Mouse (Mus musculus) cerebellum, postnatal 25 days (tissue): ENCODE measurements around the gene Ogt.
A peak's percentile ranks its signal among the peaks of the same experiment; 100 is the strongest.

ENCODE experiments used
- DNase-seq, 2 experiments: peaks; one replicate each; pipeline ENCODE4 v3.0.0; 2021; ENCODE audit warnings: mixed read lengths in 2 of 2

The Ogt gene

DNA sequence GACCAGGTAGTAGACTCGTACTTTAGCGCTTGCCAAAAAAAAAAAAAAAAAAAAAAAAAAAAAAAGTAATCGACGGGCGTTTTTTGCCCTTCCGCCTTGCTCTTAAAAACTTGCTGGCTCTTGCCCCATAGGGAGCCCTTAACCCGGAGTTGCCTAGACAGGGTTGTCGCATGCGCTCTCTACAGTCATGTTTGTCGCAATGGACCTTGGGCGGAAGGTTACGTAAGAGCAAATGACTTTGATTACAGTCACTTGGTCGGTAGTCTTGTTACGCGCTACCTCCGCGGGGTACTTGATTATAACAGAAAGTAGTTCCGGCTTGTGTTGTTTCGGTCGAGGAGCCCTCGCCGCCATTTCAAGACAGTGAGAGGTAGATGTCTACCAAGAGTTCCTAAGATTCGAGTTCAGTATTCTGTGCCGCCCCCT lies at the start of gene Ogt:
Gene Ogt, plus strand, starts transcription at position 320 of the 426 bp plus-strand sequence.
- DNase-seq = peak; percentile 90 to 91

DNA sequence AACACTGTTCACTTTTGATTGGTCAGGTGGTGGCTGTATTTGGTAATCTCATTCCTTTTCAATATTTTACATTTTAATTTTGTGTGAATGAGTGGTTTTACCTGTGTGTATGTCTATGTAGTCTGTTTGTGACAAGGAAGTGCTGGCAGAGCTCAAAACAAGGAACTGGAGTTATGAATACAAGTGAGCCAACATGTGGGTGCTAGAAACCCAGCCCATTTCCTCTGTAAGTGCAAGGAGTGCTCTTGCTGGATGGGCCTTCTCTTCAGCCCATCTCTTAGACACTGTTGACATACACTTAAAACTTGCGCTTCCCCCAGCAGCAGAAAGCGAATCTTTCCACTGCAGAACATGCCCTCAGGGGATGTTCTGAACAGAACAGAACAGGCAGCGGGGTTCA lies 23.7 kb upstream of the Ogt start:
- DNase-seq = no peak

GRCm38 (mm10) chrX:101617889-101618288 lies 22.0 kb upstream of the Ogt start:
- DNase-seq = no peak

- no peak for DNase-seq
Measured at GRCm38 (mm10) chrX:101620317-101620716, 19.5 kb upstream of the Ogt start.

DNA sequence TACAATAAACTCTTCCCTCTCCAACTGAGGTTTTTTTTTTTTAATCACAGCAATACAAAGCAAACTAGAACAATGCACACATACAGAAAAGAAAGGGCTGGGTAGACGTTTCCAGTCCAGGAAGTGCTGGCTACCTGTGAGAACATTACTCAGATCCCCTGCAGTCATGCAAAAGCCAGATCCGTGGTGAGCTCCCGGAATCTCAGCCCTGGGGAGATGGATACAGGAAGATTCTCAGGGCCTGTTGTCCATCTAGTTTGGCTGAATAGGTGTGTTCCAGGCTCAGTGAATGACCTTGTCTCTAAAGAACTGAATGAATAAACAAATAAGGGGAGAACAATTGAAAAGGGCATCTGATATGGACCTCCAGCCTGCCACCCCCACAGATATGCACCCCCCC lies 17.3 kb upstream of the Ogt start:
- DNase-seq = no peak

- DNase-seq = no peak
Measured at GRCm38 (mm10) chrX:101636821-101637525, 2.9 kb upstream of the Ogt start.

DNA sequence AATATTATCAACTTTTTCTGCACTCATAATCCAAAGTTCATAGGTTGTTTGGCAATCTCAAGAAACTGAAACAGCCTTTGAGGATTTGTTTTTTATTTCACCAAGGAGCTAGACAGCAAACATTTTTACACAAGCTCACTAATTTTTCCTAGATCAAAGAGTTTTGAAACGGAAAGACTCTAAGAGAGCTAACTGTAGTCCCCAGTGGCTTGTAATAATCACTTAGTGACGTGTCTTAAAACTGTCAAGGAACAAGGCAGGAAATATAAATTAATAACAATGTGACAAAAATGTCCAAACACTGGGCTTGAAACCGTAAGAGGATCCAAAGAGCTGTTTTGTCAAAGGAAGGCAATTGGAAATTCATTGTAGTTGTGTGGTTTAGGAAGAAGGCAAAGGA lies 1.0 kb upstream of the Ogt start:
- no peak for DNase-seq

DNA sequence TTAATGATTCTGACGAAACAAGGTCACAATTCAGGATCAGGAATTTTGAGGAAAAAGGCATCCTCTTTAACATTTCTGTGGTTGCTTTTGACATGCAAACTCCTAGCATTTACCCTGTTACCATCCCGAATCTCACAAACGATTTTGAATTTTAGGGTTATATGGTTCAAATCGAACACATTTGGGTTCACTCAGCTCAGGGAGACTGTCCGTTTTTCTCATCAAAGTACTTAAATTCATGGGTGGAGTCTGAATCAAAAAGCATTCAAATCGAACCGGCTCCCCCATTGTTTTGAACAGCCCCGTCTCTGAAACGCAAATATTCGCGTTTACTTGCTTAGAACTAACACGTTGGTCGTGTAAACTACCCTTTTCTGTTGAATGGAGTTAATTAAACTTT lies 554 bp upstream of the Ogt start:
- DNase-seq = no peak

- peak; percentile 53 to 56 for DNase-seq
Measured at GRCm38 (mm10) chrX:101640194-101641160, 617 bp downstream of the Ogt start.

- no peak for DNase-seq
Measured at GRCm38 (mm10) chrX:101641161-101641530, 1.3 kb downstream of the Ogt start.

DNA sequence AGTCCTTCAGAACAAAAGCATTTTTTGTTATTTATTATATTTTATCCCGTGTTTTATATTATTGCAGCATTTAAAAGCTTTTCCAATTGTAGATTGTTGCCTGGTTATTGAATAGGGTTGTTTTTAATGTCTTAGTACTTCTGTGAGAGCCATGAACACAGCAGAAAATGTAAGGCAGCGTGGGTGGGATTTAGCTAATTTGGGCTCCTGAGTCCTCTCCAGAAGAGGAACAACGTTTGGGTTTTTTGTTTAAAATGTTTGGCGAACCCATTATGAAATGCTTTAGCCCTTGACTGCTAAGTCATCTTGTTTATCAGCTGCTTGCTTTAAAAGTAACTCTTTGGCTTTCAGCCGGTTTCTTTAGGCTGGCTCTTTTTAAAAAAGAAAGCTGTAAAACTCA lies 2.2 kb downstream of the Ogt start:
- DNase-seq = no peak

- DNase-seq = no peak
Measured at GRCm38 (mm10) chrX:101645286-101645685, 5.4 kb downstream of the Ogt start.

- DNase-seq = no peak
Measured at GRCm38 (mm10) chrX:101646621-101647020, 6.8 kb downstream of the Ogt start.

GRCm38 (mm10) chrX:101695686-101696085 lies 55.8 kb downstream of the Ogt start:
- DNase-seq = no peak

GRCm38 (mm10) chrX:101697537-101697936 lies 57.7 kb downstream of the Ogt start:
- DNase-seq = no peak

GRCm38 (mm10) chrX:101698232-101698631 lies 58.4 kb downstream of the Ogt start:
- no peak for DNase-seq

- DNase-seq = no peak
Measured at GRCm38 (mm10) chrX:101705111-101705510, 65.3 kb downstream of the Ogt start.

GRCm38 (mm10) chrX:101720401-101720800 lies 80.5 kb downstream of the Ogt start:
- no peak for DNase-seq

GRCm38 (mm10) chrX:101730010-101730409 lies 90.2 kb downstream of the Ogt start:
- no peak for DNase-seq

DNA sequence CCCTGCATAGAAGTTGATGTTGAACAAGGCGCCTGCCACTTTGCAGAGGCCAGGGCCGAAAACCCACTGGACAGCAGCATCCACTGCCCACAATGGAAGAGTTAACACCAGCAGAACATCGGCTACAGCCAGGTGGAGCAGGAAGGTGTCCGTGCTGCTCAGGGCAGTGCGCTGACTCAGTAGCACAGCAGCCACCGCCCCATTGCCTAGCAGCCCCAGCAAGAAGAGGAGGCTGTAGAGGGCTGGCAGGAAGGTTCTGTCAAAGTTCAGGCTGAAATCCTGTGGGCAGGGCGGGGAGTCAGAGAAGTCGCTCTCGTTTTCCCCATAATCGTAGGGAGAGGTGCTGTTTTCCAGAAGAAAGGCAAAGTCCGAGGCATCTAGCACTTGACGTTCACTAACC lies 92.8 kb downstream of the Ogt start:
- no peak for DNase-seq

- DNase-seq = no peak
Measured at GRCm38 (mm10) chrX:101733288-101733687, 93.4 kb downstream of the Ogt start.

DNA sequence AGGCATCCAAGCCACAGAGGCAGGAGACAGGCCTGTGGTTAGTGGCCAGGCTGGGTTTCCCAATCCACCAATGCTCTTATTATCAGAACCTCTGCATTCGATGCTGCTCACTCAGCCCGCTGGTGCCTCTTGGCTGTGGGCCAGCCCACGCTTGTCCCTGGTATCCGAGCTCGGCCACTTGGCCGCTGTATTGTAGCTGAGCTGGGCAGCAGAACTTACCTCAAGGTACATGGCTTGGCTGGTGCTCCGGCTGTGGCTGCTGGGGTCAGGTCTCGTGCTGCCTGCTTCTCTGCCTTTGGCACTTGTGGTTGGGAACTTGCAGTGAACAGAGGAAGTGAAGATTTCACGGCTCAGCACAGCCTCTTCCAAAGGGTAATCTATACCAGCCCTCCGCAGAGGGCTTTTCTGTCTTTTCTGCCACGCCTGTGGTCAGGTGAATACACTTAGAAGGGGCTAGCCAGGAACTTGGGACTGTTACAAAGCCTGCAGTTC lies 94.0 kb downstream of the Ogt start, which contains the start of gene Cxcr3:
Gene Cxcr3, minus strand, starts transcription at position 442 of the 492 bp plus-strand sequence.
- peak; percentile 26 to 59 for DNase-seq
